Comparison of ENCODE assay signal across 19 mouse cellular contexts in the genomic region with DNA sequence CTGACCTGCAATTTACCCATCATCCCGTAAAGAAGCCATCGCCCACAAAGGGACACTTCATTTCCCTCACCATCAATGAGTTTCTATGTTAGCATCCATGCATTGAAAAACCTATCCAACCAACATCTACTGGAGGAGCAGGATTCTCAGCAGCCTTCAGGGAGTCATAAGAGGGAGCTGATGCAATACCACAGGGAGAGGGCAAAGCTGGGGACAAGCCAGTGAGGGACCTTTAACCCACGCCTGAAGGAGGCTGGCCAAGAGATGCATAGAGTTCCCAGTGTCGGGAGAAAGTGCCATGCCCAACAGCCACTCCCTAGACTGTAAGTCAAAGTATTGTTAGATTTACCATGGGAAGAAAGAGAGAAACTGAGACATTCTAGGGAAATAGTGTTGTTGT.
"Had no signal": no experiment of that assay in that cellular context is flagged by ENCODE, and none has a peak within 500 bp of the region (broad histone marks: within the 10 kb centered on the region; RNA-seq: fewer than 3 reads in every experiment).

No protein-coding gene starts in this region.

- H3K4me2 ChIP-seq: limb, embryonic 12.5 days; limb, embryonic 15.5 days; liver, embryonic 11.5 days; lung, embryonic 14.5 days; midbrain, embryonic 12.5 days; midbrain, embryonic 15.5 days; neural tube, embryonic 12.5 days; neural tube, embryonic 15.5 days; stomach, embryonic 15.5 days had no signal

- DNase-seq: kidney, postnatal 36 days; left cerebral cortex, postnatal 4 days; liver, postnatal 0 days; lung, postnatal 10 days; lung, postnatal 36 days; right cerebral cortex, postnatal 25 days; spleen, adult 18-20 months; thymus, postnatal 25 days had no signal

- H3K36me3 ChIP-seq: limb, embryonic 12.5 days; limb, embryonic 15.5 days; midbrain, embryonic 12.5 days; midbrain, embryonic 15.5 days; neural tube, embryonic 12.5 days; neural tube, embryonic 15.5 days; stomach, embryonic 15.5 days had no signal

- H3K27me3 ChIP-seq: limb, embryonic 12.5 days; limb, embryonic 15.5 days; midbrain, embryonic 12.5 days; midbrain, embryonic 15.5 days; neural tube, embryonic 12.5 days; neural tube, embryonic 15.5 days; stomach, embryonic 15.5 days had no signal

- H3K9ac ChIP-seq: limb, embryonic 12.5 days; limb, embryonic 15.5 days; liver, embryonic 14.5 days; liver, postnatal 0 days; lung, embryonic 14.5 days; midbrain, embryonic 12.5 days; midbrain, embryonic 15.5 days; neural tube, embryonic 12.5 days; neural tube, embryonic 15.5 days; stomach, embryonic 15.5 days had no signal

- ATAC-seq: liver, postnatal 0 days; midbrain, embryonic 15.5 days had no signal

- H3K4me3 ChIP-seq: limb, embryonic 12.5 days; limb, embryonic 15.5 days; midbrain, embryonic 12.5 days; midbrain, embryonic 15.5 days; neural tube, embryonic 12.5 days; neural tube, embryonic 15.5 days; stomach, embryonic 15.5 days had no signal

- H3K9me3 ChIP-seq: limb, embryonic 12.5 days; limb, embryonic 15.5 days; midbrain, embryonic 15.5 days; neural tube, embryonic 12.5 days; neural tube, embryonic 15.5 days; stomach, embryonic 15.5 days had no signal

- H3K4me1 ChIP-seq: midbrain, embryonic 12.5 days; midbrain, embryonic 15.5 days; neural tube, embryonic 12.5 days; neural tube, embryonic 15.5 days; stomach, embryonic 15.5 days had no signal

- H3K27ac ChIP-seq: kidney, postnatal 0 days; limb, embryonic 12.5 days; limb, embryonic 15.5 days; liver, embryonic 14.5 days; midbrain, embryonic 12.5 days; midbrain, embryonic 15.5 days; neural tube, embryonic 12.5 days; neural tube, embryonic 15.5 days; stomach, embryonic 15.5 days had no signal
